In genomic region chr6:118478957-118479708, GRCm38 (mm10) we compare ENCODE assay signal across 8 mouse cellular contexts. TPM values are rescaled to one million over a fixed set of nuclear protein-coding genes. Genes with fewer than 3 reads are reported as not detected.
DNase-seq lines count a peak whose midpoint lies in the region; ATAC-seq and TF ChIP-seq lines count a peak whose summit lies in the region.

Zfp9 (minus strand) TSS chr6:118479320.

- H3K27me3 ChIP-seq in intestine, embryonic 14.5 days (replicated peaks; ENCODE audit: control insufficient read depth, insufficient read depth, low read length): no peaks in the 10 kb centered on the region
- H3K27me3 ChIP-seq in megakaryocyte, embryonic 14.5 days (replicated peaks): peaks cover 64% of the 10 kb centered on the region

- peak within 1 kb of the TSS; percentile 76 for H3K4me3 ChIP-seq in cortical plate, adult 2 months (ENCODE audit: insufficient read depth, low read length)
- peak within 1 kb of the TSS; percentile 65 for H3K4me3 ChIP-seq in intestine, embryonic 14.5 days (ENCODE audit: low read depth, low read length)
- H3K4me3 ChIP-seq in megakaryocyte, embryonic 14.5 days (replicated peaks): peak within 1 kb of the TSS; percentile 91

- TF ChIP-seq CTCF in cortical plate, adult 2 months (IDR thresholded peaks at IDR 0.05; ENCODE audit: extremely low read depth, insufficient read depth, low read length): no peak

- no peaks in the 10 kb centered on the region for H3K9me3 ChIP-seq in intestine, embryonic 14.5 days (ENCODE audit: control insufficient read depth, low read length)
- H3K9me3 ChIP-seq in megakaryocyte, embryonic 14.5 days: peaks cover 7% of the 10 kb centered on the region

- ATAC-seq in intestine, embryonic 14.5 days (replicated peaks; ENCODE audit: low FRiP score, low TSS enrichment, low read depth): peak; percentile 87

- H3K36me3 ChIP-seq in intestine, embryonic 14.5 days (ENCODE audit: control insufficient read depth, insufficient read depth, low read length): peaks cover 10% of the 10 kb centered on the region; the same call in 1 of the 2 replicates
- no peaks in the 10 kb centered on the region for H3K36me3 ChIP-seq in megakaryocyte, embryonic 14.5 days (replicated peaks; ENCODE audit: low read length)

- H3K4me1 ChIP-seq in cortical plate, adult 2 months (ENCODE audit: control insufficient read depth, insufficient read depth, low read length): no peaks in the 10 kb centered on the region
- H3K4me1 ChIP-seq in intestine, embryonic 14.5 days (replicated peaks; ENCODE audit: control insufficient read depth, insufficient read depth, low read length): no peaks in the 10 kb centered on the region; the same call in 1 of the 2 replicates
- H3K4me1 ChIP-seq in megakaryocyte, embryonic 14.5 days: peaks cover 13% of the 10 kb centered on the region

- TF ChIP-seq POLR2A in cortical plate, adult 2 months (IDR thresholded peaks at IDR 0.05; ENCODE audit: extremely low read depth, insufficient read depth, low read length): peak; percentile 81; the same call in 1 of the 2 replicates

- intact Hi-C loops in gastrocnemius, postnatal 14 days (cut with DNase I; ENCODE audit: low total_unique reads): no loop called here
- intact Hi-C loops in left cerebral cortex, postnatal 10 days (cut with DNase I): no loop called here

- peak; percentile 92 for DNase-seq in adrenal gland, adult 2 months
- DNase-seq in gastrocnemius, postnatal 14 days: peak; percentile 89
- DNase-seq in intestine, embryonic 14.5 days (ENCODE audit: low spot score): peak; percentile 89
- DNase-seq in left cerebral cortex, postnatal 10 days (ENCODE audit: extremely low spot score in 1 of 2, low spot score in 2 of 2): peak; percentile 79 to 90
- DNase-seq in right cerebral cortex, postnatal 4 days: peak; percentile 77
- DNase-seq in T-cell, adult 2 months (ENCODE audit: low spot score): no peak

- H3K4me2 ChIP-seq in intestine, embryonic 14.5 days (ENCODE audit: low read length): peak within 1 kb of the TSS; percentile 58

- under 1% methylated on average over 35 of the region's 57 CpGs for WGBS in intestine, embryonic 14.5 days

- peak within 1 kb of the TSS; percentile 62 for H3K27ac ChIP-seq in cortical plate, adult 2 months (ENCODE audit: insufficient read depth, low read length)
- peak within 1 kb of the TSS; percentile 90 for H3K27ac ChIP-seq in intestine, embryonic 14.5 days (ENCODE audit: low read depth)

- H3K9ac ChIP-seq in intestine, embryonic 14.5 days (ENCODE audit: low read length): peak within 1 kb of the TSS; percentile 86

RNA-seq across cellular contexts. Expression of gene Zfp9, which starts in this region (rescaled TPM):
- 1 to 10 TPM; 3.9 to 5.8 TPM for total RNA-seq in adrenal gland, adult 2 months (2021)
- polyA plus RNA-seq in adrenal gland, adult 2 months (2012; rRNA removed): 0.57 and 0.92 TPM in 2 replicates
- 15.1 and 16.5 TPM in 2 replicates for polyA plus RNA-seq in cortical plate, adult 2 months (2012; rRNA removed)
- 1 to 10 TPM; 7.1 to 7.5 TPM for total RNA-seq in gastrocnemius, postnatal 14 days (2021)
- polyA plus RNA-seq in intestine, embryonic 14.5 days (2014; fragmentation: Nextera tagmentation; extraction: Ambion mirVana): 9.8 and 10.0 TPM in 2 replicates
- total RNA-seq in left cerebral cortex, postnatal 10 days (2021): 10 to 100 TPM; 17.9 to 19.2 TPM
- polyA plus RNA-seq in megakaryocyte, embryonic 14.5 days (2012; ENCODE audit: insufficient read depth, low replicate concordance): 0.06 TPM in 1 of 2 replicates, not detected in the other
